In the genomic region with DNA sequence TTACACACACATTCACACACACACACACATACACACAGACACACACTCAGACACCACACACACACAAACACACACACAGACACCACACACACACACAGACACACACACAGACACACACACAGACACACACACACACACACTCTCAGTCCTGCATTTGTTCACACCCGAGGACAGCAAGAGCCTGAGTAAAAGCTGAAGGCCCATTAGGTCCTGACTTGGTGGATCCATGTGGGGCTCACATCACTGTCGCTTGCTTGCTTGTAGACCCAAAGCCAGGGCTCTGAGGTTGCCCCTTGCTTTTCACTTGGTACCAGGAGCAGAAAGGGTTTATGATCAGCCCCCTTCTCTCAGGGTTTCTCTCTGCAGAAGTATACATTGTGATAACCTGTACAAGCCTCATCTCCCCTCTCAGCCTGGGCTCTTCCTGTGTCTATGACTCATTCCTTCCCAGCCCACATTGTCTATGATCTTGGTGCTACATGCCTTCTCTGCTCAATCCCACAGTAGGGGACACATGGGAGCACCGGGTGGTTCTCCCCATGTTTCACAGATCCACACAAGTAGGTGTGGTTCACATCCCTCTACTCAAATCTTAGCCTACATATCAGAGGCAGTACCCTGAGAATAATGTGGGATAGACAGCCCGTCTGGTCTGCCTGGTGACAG, we compare ENCODE assay signal across 26 mouse cellular contexts.
"Had no signal": no experiment of that assay in that cellular context is flagged by ENCODE, and none has a peak within 500 bp of the region (broad histone marks: within the 10 kb centered on the region; RNA-seq: fewer than 3 reads in every experiment).

No protein-coding gene starts in this region.

- H3K36me3 ChIP-seq: embryonic facial prominence, embryonic 10.5 days; embryonic facial prominence, embryonic 12.5 days; embryonic facial prominence, embryonic 13.5 days; embryonic facial prominence, embryonic 15.5 days; forebrain, embryonic 10.5 days; forebrain, embryonic 12.5 days; forebrain, embryonic 15.5 days had no signal

- H3K9me3 ChIP-seq: embryonic facial prominence, embryonic 10.5 days; embryonic facial prominence, embryonic 12.5 days; embryonic facial prominence, embryonic 13.5 days; embryonic facial prominence, embryonic 15.5 days; forebrain, embryonic 10.5 days; forebrain, embryonic 12.5 days; forebrain, embryonic 13.5 days; forebrain, embryonic 15.5 days had no signal

- H3K9ac ChIP-seq: embryonic facial prominence, embryonic 12.5 days; embryonic facial prominence, embryonic 13.5 days; embryonic facial prominence, embryonic 15.5 days; forebrain, embryonic 12.5 days; forebrain, embryonic 13.5 days; forebrain, embryonic 15.5 days; forebrain, postnatal 0 days had no signal

- ATAC-seq: forebrain, embryonic 13.5 days; forebrain, embryonic 14.5 days; forebrain, embryonic 15.5 days; forebrain, postnatal 0 days had no signal

- H3K27me3 ChIP-seq: embryonic facial prominence, embryonic 12.5 days; embryonic facial prominence, embryonic 13.5 days; embryonic facial prominence, embryonic 15.5 days; forebrain, embryonic 13.5 days; forebrain, embryonic 15.5 days had no signal

- H3K4me1 ChIP-seq: embryonic facial prominence, embryonic 10.5 days; embryonic facial prominence, embryonic 12.5 days; embryonic facial prominence, embryonic 13.5 days; embryonic facial prominence, embryonic 15.5 days; forebrain, embryonic 10.5 days; forebrain, embryonic 12.5 days; forebrain, embryonic 13.5 days had no signal

- H3K4me2 ChIP-seq: embryonic facial prominence, embryonic 12.5 days; embryonic facial prominence, embryonic 13.5 days; embryonic facial prominence, embryonic 15.5 days; forebrain, embryonic 12.5 days; forebrain, embryonic 13.5 days; forebrain, embryonic 15.5 days had no signal

- DNase-seq: cerebellum, adult 2 months; cerebellum, adult 8-10 months; cerebellum, adult 9-10 months; cerebellum, adult 9-11 months; cerebellum, postnatal 14 days; cerebellum, postnatal 25 days; cerebellum, postnatal 36 days; embryo, embryonic 11 days; gastrocnemius, adult 2 months; gastrocnemius, postnatal 10 days; gastrocnemius, postnatal 14 days; gastrocnemius, postnatal 25 days; gastrocnemius, postnatal 36 days; heart, adult 18-20 months; heart, adult 2 months had no signal

- H3K4me3 ChIP-seq: embryonic facial prominence, embryonic 10.5 days; embryonic facial prominence, embryonic 12.5 days; embryonic facial prominence, embryonic 13.5 days; embryonic facial prominence, embryonic 15.5 days; erythroblast, embryonic 14.5 days; forebrain, embryonic 10.5 days; forebrain, embryonic 12.5 days; forebrain, embryonic 13.5 days; forebrain, embryonic 15.5 days; gastrocnemius, adult 2 months; heart, adult 2 months had no signal

- H3K27ac ChIP-seq: embryonic facial prominence, embryonic 10.5 days; embryonic facial prominence, embryonic 12.5 days; embryonic facial prominence, embryonic 13.5 days; embryonic facial prominence, embryonic 15.5 days; forebrain, embryonic 10.5 days; forebrain, embryonic 12.5 days; forebrain, embryonic 13.5 days; forebrain, embryonic 15.5 days; gastrocnemius, adult 2 months; heart, adult 2 months had no signal
